In the genomic region with DNA sequence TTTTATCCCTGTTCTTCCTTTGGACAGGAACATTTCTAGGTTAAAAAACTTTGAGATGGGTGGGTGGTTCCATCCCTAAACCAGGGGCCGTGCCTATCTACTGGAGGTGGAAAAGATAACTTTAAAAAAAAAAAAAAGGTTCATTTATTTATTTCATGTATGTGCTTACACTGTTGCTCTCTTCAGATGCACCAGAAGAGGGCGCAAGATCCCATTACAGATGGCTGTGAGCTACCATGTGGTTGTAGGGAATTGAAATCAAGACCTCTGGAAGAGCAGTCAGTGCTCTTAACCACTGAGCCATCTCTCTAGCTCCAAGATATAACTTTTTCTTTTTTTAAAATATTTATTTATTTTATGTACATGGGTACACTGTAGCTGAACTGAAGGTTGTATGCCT, we compare ENCODE assay signal across 10 mouse cellular contexts. TPM values are rescaled to one million over a fixed set of nuclear protein-coding genes. Genes with fewer than 3 reads are reported as not detected.
A peak's percentile ranks its signal among the peaks of the same experiment; 100 is the strongest.
DNase-seq lines count a peak whose midpoint lies in the region; ATAC-seq and TF ChIP-seq lines count a peak whose summit lies in the region.
"Had no signal": no experiment of that assay in that cellular context is flagged by ENCODE, and none has a peak within 500 bp of the region (broad histone marks: within the 10 kb centered on the region; RNA-seq: fewer than 3 reads in every experiment).

No protein-coding gene starts in this region.

- no peak overlapping the region for H3K27ac ChIP-seq in kidney, postnatal 0 days
- no peak overlapping the region for H3K27ac ChIP-seq in neural tube, embryonic 15.5 days (replicated peaks)
- H3K27ac ChIP-seq: macrophage had no signal

- no peak overlapping the region for H3K4me3 ChIP-seq in kidney, postnatal 0 days (replicated peaks; ENCODE audit: low read depth, low read length)
- no peak overlapping the region for H3K4me3 ChIP-seq in neural tube, embryonic 15.5 days (replicated peaks)

- no peak overlapping the region for H3K9ac ChIP-seq in kidney, postnatal 0 days (ENCODE audit: low read depth, low read length)
- no peak overlapping the region for H3K9ac ChIP-seq in neural tube, embryonic 15.5 days (replicated peaks)

- H3K4me2 ChIP-seq in kidney, postnatal 0 days (ENCODE audit: low read length), result no peak overlapping the region
- no peak overlapping the region for H3K4me2 ChIP-seq in neural tube, embryonic 15.5 days

- no peak for TF ChIP-seq POLR2A in brain, embryonic 14.5 days (IDR thresholded peaks at IDR 0.05; ENCODE audit: borderline replicate concordance, extremely low read depth, insufficient read depth, insufficient read length, poor library complexity, severe bottlenecking)

- H3K9me3 ChIP-seq in kidney, postnatal 0 days (replicated peaks; ENCODE audit: low read length), result no peaks in the 10 kb centered on the region
- H3K9me3 ChIP-seq in neural tube, embryonic 15.5 days (replicated peaks), result no peaks in the 10 kb centered on the region

- H3K4me1 ChIP-seq in kidney, postnatal 0 days (replicated peaks; ENCODE audit: insufficient read depth, low read length), result no peaks in the 10 kb centered on the region
- no peaks in the 10 kb centered on the region for H3K4me1 ChIP-seq in neural tube, embryonic 15.5 days

- no peaks in the 10 kb centered on the region for H3K36me3 ChIP-seq in kidney, postnatal 0 days (ENCODE audit: insufficient read depth, low read length)
- H3K36me3 ChIP-seq in neural tube, embryonic 15.5 days, result no peaks in the 10 kb centered on the region

- H3K27me3 ChIP-seq in kidney, postnatal 0 days (ENCODE audit: insufficient read depth, low read length), result no peaks in the 10 kb centered on the region
- no peaks in the 10 kb centered on the region for H3K27me3 ChIP-seq in neural tube, embryonic 15.5 days (replicated peaks)

- WGBS in kidney, postnatal 0 days, result 26% methylated on average over 2 of the region's 2 CpGs
- 46% methylated on average over 2 of the region's 2 CpGs for WGBS in neural tube, embryonic 15.5 days

- ATAC-seq in kidney, postnatal 0 days (replicated peaks; ENCODE audit: low FRiP score, low read depth), result no peak
- no peak for ATAC-seq in neural tube, embryonic 15.5 days (ENCODE audit: low FRiP score)

- peak; percentile 44 for TF ChIP-seq CTCF in kidney, postnatal 0 days (IDR thresholded peaks at IDR 0.05; ENCODE audit: low read depth)
- TF ChIP-seq CTCF in brain, embryonic 14.5 days (IDR thresholded peaks at IDR 0.05; ENCODE audit: borderline replicate concordance, extremely low read depth, insufficient read depth, insufficient read length), result peak; percentile 3; the same call in 1 of the 2 replicates

- peak; percentile 11 for DNase-seq in kidney, postnatal 0 days (ENCODE audit: low spot score)
- DNase-seq in kidney, adult 9 months, result no peak
- peak; percentile 8 for DNase-seq in thymus, postnatal 14 days
- DNase-seq in thymus, postnatal 25 days, result no peak
- no peak for DNase-seq in brain, embryonic 14.5 days (ENCODE audit: low read depth)
- DNase-seq in adrenal gland, adult 8-10 months, result no peak
- DNase-seq: gastrocnemius, postnatal 14 days; heart, postnatal 36 days had no signal

RNA-seq across cellular contexts. Expression of a gene that starts 54.1 kb away (rescaled TPM):
- polyA plus RNA-seq in kidney, postnatal 0 days (2015; fragmentation: Nextera tagmentation; extraction: Ambion mirVana), result 22.0 and 22.1 TPM in 2 replicates
- polyA plus RNA-seq in brain, embryonic 14.5 days (2012; rRNA removed), result 48.2 and 69.1 TPM in 2 replicates
- polyA plus RNA-seq in neural tube, embryonic 15.5 days (2015; fragmentation: Nextera tagmentation; extraction: Ambion mirVana), result 71.3 and 82.0 TPM in 2 replicates
- 10 to 100 TPM; 79.3 to 90.8 (median 85.5) TPM for total RNA-seq in adrenal gland, adult 8-10 months (2022)

Comparison
In these comparisons a context has a peak if more than half of its experiments do, and no peak if none do; other contexts are left out.
1. DNase-seq: peak in kidney, postnatal 0 days (single experiment) and thymus, postnatal 14 days (single experiment); none in kidney, adult 9 months (single experiment), thymus, postnatal 25 days (single experiment), brain, embryonic 14.5 days (single experiment) and adrenal gland, adult 8-10 months (single experiment).